Mouse (Mus musculus): Measurements from ENCODE around the gene Rab40b. TPM values are rescaled to one million over a fixed set of nuclear protein-coding genes. Genes with fewer than 3 reads are reported as not detected.

The Rab40b gene
- polyA plus RNA-seq (2015; fragmentation: Nextera tagmentation; extraction: Ambion mirVana), result 5.9 and 7.9 TPM in 2 replicates

GRCm38 (mm10) chr11:121387750-121388553, at the start of gene Rab40b:
Rab40b (minus strand) TSS chr11:121388251.
- Histone ChIP-seq H3K9me3 (no peaks in the 10 kb centered on the region), H3K36me3 (no peaks in the 10 kb centered on the region), H3K9ac (replicated peaks) (peak within 1 kb of the TSS; percentile 69), H3K4me1 (replicated peaks) (peaks cover 16% of the 10 kb centered on the region), H3K27me3 (peaks cover 18% of the 10 kb centered on the region), H3K4me2 (replicated peaks) (peak within 1 kb of the TSS; percentile 87), H3K4me3 (replicated peaks) (peak within 1 kb of the TSS; percentile 69), H3K27ac (peak within 1 kb of the TSS; percentile 53; the same call in 1 of the 2 replicates)
- under 1% methylated on average over 61 of the region's 61 CpGs for WGBS
- ATAC-seq, result peak; percentile 99

GRCm38 (mm10) chr11:121437236-121437635, 49.2 kb upstream of the Rab40b start:
- H3K27me3 ChIP-seq, result no peaks in the 10 kb centered on the region
- no peak overlapping the region for H3K27ac ChIP-seq
- H3K4me1 ChIP-seq (replicated peaks), result peaks cover 21% of the 10 kb centered on the region
- no peaks in the 10 kb centered on the region for H3K36me3 ChIP-seq
- no peak for ATAC-seq
- WGBS, result 78% methylated on average over 5 of the region's 5 CpGs
- no peaks in the 10 kb centered on the region for H3K9me3 ChIP-seq
- H3K4me2 ChIP-seq (replicated peaks), result no peak overlapping the region
- H3K9ac ChIP-seq (replicated peaks), result no peak overlapping the region
- no peak overlapping the region for H3K4me3 ChIP-seq (replicated peaks)

- Histone ChIP-seq H3K36me3 (peaks cover 11% of the 10 kb centered on the region), H3K4me1 (replicated peaks) (peaks cover 18% of the 10 kb centered on the region), H3K9me3 (no peaks in the 10 kb centered on the region), H3K4me3 (replicated peaks) (peak within 1 kb of the TSS; percentile 48), H3K9ac (replicated peaks) (peak within 1 kb of the TSS; percentile 66), H3K27ac (peak within 1 kb of the TSS; percentile 56), H3K4me2 (replicated peaks) (peak within 1 kb of the TSS; percentile 74), H3K27me3 (no peaks in the 10 kb centered on the region)
- ATAC-seq, result peak; percentile 98
- 7% methylated on average over 30 of the region's 30 CpGs for WGBS
Measured at GRCm38 (mm10) chr11:121434156-121435155, 46.4 kb upstream of the Rab40b start, which contains the start of gene Fn3k. Fn3k (plus strand) TSS chr11:121434913.

GRCm38 (mm10) chr11:121433397-121433796, 45.3 kb upstream of the Rab40b start:
- WGBS, result 89% methylated on average over 4 of the region's 4 CpGs
- Histone ChIP-seq H3K36me3 (peaks cover 22% of the 10 kb centered on the region), H3K4me3 (replicated peaks) (no peak overlapping the region), H3K9ac (replicated peaks) (no peak overlapping the region), H3K4me1 (replicated peaks) (peaks cover 15% of the 10 kb centered on the region), H3K9me3 (no peaks in the 10 kb centered on the region), H3K4me2 (replicated peaks) (0 out of 2 replicates have a peak overlapping the region, but pooled peaks have one; percentile 74), H3K27ac (no peak overlapping the region), H3K27me3 (no peaks in the 10 kb centered on the region)
- no peak for ATAC-seq

- peak overlapping the region; percentile 78 for H3K4me3 ChIP-seq (replicated peaks)
- 1% methylated on average over 28 of the region's 28 CpGs for WGBS
- ATAC-seq, result peak; percentile 82; the same call in 1 of the 2 replicates
- H3K36me3 ChIP-seq, result no peaks in the 10 kb centered on the region
- H3K4me2 ChIP-seq (replicated peaks), result peak overlapping the region; percentile 83
- H3K27me3 ChIP-seq, result no peaks in the 10 kb centered on the region
- no peaks in the 10 kb centered on the region for H3K9me3 ChIP-seq
- no peak overlapping the region for H3K27ac ChIP-seq
- peaks cover 12% of the 10 kb centered on the region for H3K4me1 ChIP-seq (replicated peaks)
- H3K9ac ChIP-seq (replicated peaks), result peak overlapping the region; percentile 76
Measured at GRCm38 (mm10) chr11:121421553-121422173, 33.6 kb upstream of the Rab40b start.

GRCm38 (mm10) chr11:121420830-121421552, 32.9 kb upstream of the Rab40b start, which contains the start of gene Fn3krp:
Fn3krp (plus strand) TSS chr11:121421401.
- WGBS, result under 1% methylated on average over 28 of the region's 28 CpGs
- peak within 1 kb of the TSS; percentile 78 for H3K4me3 ChIP-seq (replicated peaks)
- peak; percentile 100 for ATAC-seq

GRCm38 (mm10) chr11:121420379-121420778, 32.3 kb upstream of the Rab40b start:
- Histone ChIP-seq H3K9ac (replicated peaks) (peak overlapping the region; percentile 65; the same call in 1 of the 2 replicates), H3K4me2 (replicated peaks) (peak overlapping the region; percentile 83), H3K4me1 (replicated peaks) (peaks cover 12% of the 10 kb centered on the region), H3K9me3 (no peaks in the 10 kb centered on the region), H3K27ac (no peak overlapping the region), H3K27me3 (no peaks in the 10 kb centered on the region), H3K4me3 (replicated peaks) (peak overlapping the region; percentile 78), H3K36me3 (no peaks in the 10 kb centered on the region)
- ATAC-seq, result no peak
- whole genome bisulfite sequencing, result 48% methylated on average over 5 of the region's 5 CpGs

More at GRCm38 (mm10) chr11:121420830-121421552, 32.9 kb upstream of the Rab40b start, which contains the start of gene Fn3krp:
- Histone ChIP-seq H3K4me1 (replicated peaks) (peaks cover 12% of the 10 kb centered on the region), H3K9ac (replicated peaks) (peak within 1 kb of the TSS; percentile 76), H3K36me3 (no peaks in the 10 kb centered on the region), H3K9me3 (no peaks in the 10 kb centered on the region), H3K27me3 (no peaks in the 10 kb centered on the region), H3K4me2 (replicated peaks) (peak within 1 kb of the TSS; percentile 83), H3K27ac (peak within 1 kb of the TSS; percentile 74; the same call in 1 of the 2 replicates)

- 58% methylated on average over 2 of the region's 2 CpGs for WGBS
- Histone ChIP-seq H3K9me3 (no peaks in the 10 kb centered on the region), H3K4me1 (replicated peaks) (peaks cover 12% of the 10 kb centered on the region), H3K9ac (replicated peaks) (no peak overlapping the region), H3K27ac (no peak overlapping the region), H3K4me3 (replicated peaks) (no peak overlapping the region), H3K36me3 (no peaks in the 10 kb centered on the region), H3K27me3 (no peaks in the 10 kb centered on the region), H3K4me2 (replicated peaks) (no peak overlapping the region)
- no peak for ATAC-seq
Measured at GRCm38 (mm10) chr11:121418932-121419331, 30.9 kb upstream of the Rab40b start.

GRCm38 (mm10) chr11:121417971-121418370, 29.9 kb upstream of the Rab40b start:
- Histone ChIP-seq H3K36me3 (no peaks in the 10 kb centered on the region), H3K4me3 (replicated peaks) (no peak overlapping the region), H3K4me2 (replicated peaks) (no peak overlapping the region), H3K27ac (no peak overlapping the region), H3K9ac (replicated peaks) (no peak overlapping the region), H3K9me3 (no peaks in the 10 kb centered on the region), H3K4me1 (replicated peaks) (peaks cover 12% of the 10 kb centered on the region), H3K27me3 (no peaks in the 10 kb centered on the region)
- WGBS, result 84% methylated on average over 5 of the region's 5 CpGs
- no peak for ATAC-seq

GRCm38 (mm10) chr11:121415351-121415750, 27.3 kb upstream of the Rab40b start:
- Histone ChIP-seq H3K9ac (replicated peaks) (no peak overlapping the region), H3K36me3 (no peaks in the 10 kb centered on the region), H3K4me3 (replicated peaks) (no peak overlapping the region), H3K4me2 (replicated peaks) (no peak overlapping the region), H3K27me3 (no peaks in the 10 kb centered on the region), H3K27ac (no peak overlapping the region), H3K4me1 (replicated peaks) (no peaks in the 10 kb centered on the region), H3K9me3 (no peaks in the 10 kb centered on the region)
- WGBS, result 86% methylated on average over 5 of the region's 5 CpGs
- no peak for ATAC-seq

GRCm38 (mm10) chr11:121414762-121415161, 26.7 kb upstream of the Rab40b start:
- Histone ChIP-seq H3K4me2 (replicated peaks) (no peak overlapping the region), H3K27ac (no peak overlapping the region), H3K9ac (replicated peaks) (no peak overlapping the region), H3K4me3 (replicated peaks) (no peak overlapping the region), H3K9me3 (no peaks in the 10 kb centered on the region), H3K36me3 (no peaks in the 10 kb centered on the region), H3K27me3 (no peaks in the 10 kb centered on the region), H3K4me1 (replicated peaks) (no peaks in the 10 kb centered on the region)
- WGBS, result 92% methylated on average over 5 of the region's 5 CpGs
- no peak for ATAC-seq

Measured in midbrain, embryonic 13.5 days (tissue).